Mouse (Mus musculus) layer of hippocampus, adult 18-20 months (tissue): ENCODE data around the gene H2-DMb2. TPM values are rescaled to one million over a fixed set of nuclear protein-coding genes. Genes with fewer than 3 reads are reported as not detected.

Experiments
- total RNA-seq, 2 experiments: library from RNA; stranded (reverse); gene quantifications; 2 replicates each; pipeline ENCODE4 v1.2.3; 2021

Gene H2-DMb2
- total RNA-seq, 2 experiments from 2014 or later, result 1.3 to 1.6 TPM

Other genes starting within 250 kb of the H2-DMb2 start
- under 1 TPM in 1 of 2 experiments, not detected in 1; 0.42 TPM for gene Platr17, start 238.2 kb upstream of the H2-DMb2 start, total RNA-seq
- gene Daxx, start 233.9 kb upstream of the H2-DMb2 start, total RNA-seq, result 10 to 100 TPM; 29.6 to 32.9 TPM
- gene Tapbp, start 227.4 kb upstream of the H2-DMb2 start, total RNA-seq, result 10 to 100 TPM; 38.3 to 38.5 TPM
- gene Zbtb22, start 227.4 kb upstream of the H2-DMb2 start, total RNA-seq, result 10 to 100 TPM; 34.3 to 34.4 TPM
- gene Rgl2, start 213.8 kb upstream of the H2-DMb2 start, total RNA-seq, result 10 to 100 TPM; 61.9 to 63.0 TPM
- 10 to 100 TPM; 94.9 to 95.8 TPM for gene Pfdn6, start 203.0 kb upstream of the H2-DMb2 start, total RNA-seq
- gene Wdr46, start 202.6 kb upstream of the H2-DMb2 start, total RNA-seq, result 10 to 100 TPM; 13.2 to 15.5 TPM
- 1 to 10 TPM; 5.1 to 5.2 TPM for gene B3galt4, start 191.8 kb upstream of the H2-DMb2 start, total RNA-seq
- 10 to 100 TPM; 76.1 to 79.8 TPM for gene Vps52, start 187.5 kb upstream of the H2-DMb2 start, total RNA-seq
- gene Rps18, start 187.3 kb upstream of the H2-DMb2 start, total RNA-seq, result 100 to 1,000 TPM; 319 to 336 TPM
- 10 to 100 TPM; 25.5 to 26.9 TPM for gene H2-K1, start 143.0 kb upstream of the H2-DMb2 start, total RNA-seq
- gene Ring1, start 118.6 kb upstream of the H2-DMb2 start, total RNA-seq, result 10 to 100 TPM; 39.0 to 40.8 TPM
- 10 to 100 TPM; 59.7 to 63.9 TPM for gene H2-Ke6, start 115.2 kb upstream of the H2-DMb2 start, total RNA-seq
- 100 to 1,000 TPM in 1 of 2 experiments, 10 to 100 TPM in 1; 90.7 to 105 TPM for gene Slc39a7, start 111.6 kb upstream of the H2-DMb2 start, total RNA-seq
- gene Rxrb, start 111.5 kb upstream of the H2-DMb2 start, total RNA-seq, result 10 to 100 TPM; 77.1 to 85.8 TPM
- 10 to 100 TPM; 22.5 to 23.4 TPM for gene Col11a2, start 103.9 kb upstream of the H2-DMb2 start, total RNA-seq
- gene H2-Oa, start 51.0 kb upstream of the H2-DMb2 start, total RNA-seq, result not detected
- 10 to 100 TPM; 27.4 to 32.5 TPM for gene H2-DMa, start 23.8 kb upstream of the H2-DMb2 start, total RNA-seq
- gene Brd2, start 20.7 kb upstream of the H2-DMb2 start, total RNA-seq, result 100 to 1,000 TPM; 184 to 185 TPM
- gene H2-DMb1, start 9.8 kb downstream of the H2-DMb2 start, total RNA-seq, result 1 to 10 TPM; 3.2 to 3.8 TPM
- 1 to 10 TPM; 3.6 to 3.9 TPM for gene Tap1, start 44.2 kb downstream of the H2-DMb2 start, total RNA-seq
- 1 to 10 TPM; 2.1 to 3.7 TPM for gene Psmb9, start 44.5 kb downstream of the H2-DMb2 start, total RNA-seq
- 1 to 10 TPM; 4.1 to 5.8 TPM for gene Psmb8, start 54.4 kb downstream of the H2-DMb2 start, total RNA-seq
- 10 to 100 TPM in 1 of 2 experiments, 1 to 10 TPM in 1; 8.4 to 12.8 TPM for gene Tap2, start 60.2 kb downstream of the H2-DMb2 start, total RNA-seq
- gene H2-Ob, start 95.6 kb downstream of the H2-DMb2 start, total RNA-seq, result under 1 TPM; 0.20 to 0.37 TPM
- 1 to 10 TPM; 1.3 to 1.9 TPM for gene H2-Ab1, start 114.4 kb downstream of the H2-DMb2 start, total RNA-seq
- gene H2-Aa, start 144.5 kb downstream of the H2-DMb2 start, total RNA-seq, result 1 to 10 TPM; 1.3 to 1.4 TPM
- 1 to 10 TPM; 1.6 to 2.0 TPM for gene H2-Eb1, start 162.6 kb downstream of the H2-DMb2 start, total RNA-seq
- not detected for gene H2-Eb2, start 182.4 kb downstream of the H2-DMb2 start, total RNA-seq
- under 1 TPM; 0.28 to 0.87 TPM for gene Btnl2, start 211.5 kb downstream of the H2-DMb2 start, total RNA-seq
- gene Btnl1, start 233.8 kb downstream of the H2-DMb2 start, total RNA-seq, result not detected